Mouse (Mus musculus) testis, adult 2 months (tissue): ENCODE data around the gene Plekhg5. TPM values are rescaled to one million over a fixed set of nuclear protein-coding genes. Genes with fewer than 3 reads are reported as not detected.

Source experiments
- H3K27ac ChIP-seq: fragments of 200-500 bp; 2 replicates; pipeline ENCODE4 v1.5.1; 2012; ENCODE audit warnings: low read depth, low read length; ENCODE audit not compliant: control insufficient read depth, insufficient read depth
- H3K27me3 ChIP-seq: fragments of 200-500 bp; 2 replicates; pipeline ENCODE4 v1.6.1; 2012; ENCODE audit warnings: mild to moderate bottlenecking, low read length, moderate library complexity; ENCODE audit not compliant: control insufficient read depth, insufficient read depth
- H3K36me3 ChIP-seq: fragments of 200-500 bp; 2 replicates; pipeline ENCODE4 v1.6.1; 2012; ENCODE audit warnings: mild to moderate bottlenecking, low read length; ENCODE audit not compliant: control insufficient read depth, insufficient read depth
- H3K4me1 ChIP-seq: fragments of 200-500 bp; 2 replicates; pipeline ENCODE4 v1.6.1; 2012; ENCODE audit warnings: low read length; ENCODE audit not compliant: control insufficient read depth, insufficient read depth
- H3K4me3 ChIP-seq: fragments of 200-500 bp; 2 replicates; pipeline ENCODE4 v1.5.1; 2012; ENCODE audit warnings: low read depth, mild to moderate bottlenecking, low read length, moderate library complexity, mixed read lengths; ENCODE audit not compliant: control insufficient read depth
- CTCF ChIP-seq: fragments of 200-500 bp; IDR thresholded peaks from 2 replicates; pipeline ENCODE4 v1.5.1; 2012; ENCODE audit warnings: low read depth, mild to moderate bottlenecking, inconsistent platforms, low read length, moderate library complexity; ENCODE audit not compliant: control insufficient read depth, insufficient read depth, insufficient replicate concordance
- POLR2A ChIP-seq: fragments of 200-500 bp; IDR thresholded peaks from 2 replicates; pipeline ENCODE4 v1.6.1; 2012; ENCODE audit warnings: low read depth, mild to moderate bottlenecking, inconsistent platforms, low read length, moderate library complexity; ENCODE audit not compliant: control insufficient read depth
- polyA plus RNA-seq: library from polyadenylated mRNA; depleted of rRNA; stranded (reverse); fragments of >200 nt; gene quantifications from 2 replicates; pipeline ENCODE4 v1.2.3, GENCODE M21; 2012; rRNA removed

The Plekhg5 gene
- polyA plus RNA-seq, 1 experiment, result 8.8 TPM

DNA sequence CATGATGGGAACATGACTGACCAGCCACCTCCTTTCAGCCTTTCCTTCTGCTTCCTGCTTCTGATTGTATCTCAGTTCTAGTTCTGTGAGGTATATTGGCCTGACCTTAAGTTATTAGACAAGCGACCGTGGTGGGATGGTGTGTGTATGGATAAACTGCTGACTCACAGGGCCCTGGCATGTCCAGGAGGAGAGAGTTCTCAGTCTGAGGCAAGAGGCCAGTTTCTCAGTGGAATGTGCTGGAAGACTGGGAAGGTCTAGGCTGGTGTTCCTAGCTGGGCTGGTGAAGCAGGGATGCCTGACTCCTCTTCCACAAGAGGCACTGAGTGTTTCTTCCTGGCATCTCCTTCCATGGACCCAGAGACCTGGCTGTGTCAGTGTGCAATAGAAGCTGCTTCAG, 90.5 kb downstream of the Plekhg5 start:
- Histone ChIP-seq H3K27ac (no peak overlapping the region), H3K4me1 (peaks cover 11% of the 10 kb centered on the region), H3K27me3 (no peaks in the 10 kb centered on the region), H3K4me3 (no peak overlapping the region), H3K36me3 (no peaks in the 10 kb centered on the region)
- TF ChIP-seq CTCF, result no peak
- TF ChIP-seq POLR2A, result no peak

Other genes starting within 250 kb of the Plekhg5 start
- 13.5 and 15.4 TPM in 2 replicates for gene Camta1, start 210.6 kb upstream of the Plekhg5 start, polyA plus RNA-seq
- gene Dnajc11, start 138.8 kb upstream of the Plekhg5 start, polyA plus RNA-seq, result 28.6 and 31.2 TPM in 2 replicates
- gene Thap3, start 83.5 kb upstream of the Plekhg5 start, polyA plus RNA-seq, result 4.2 and 5.5 TPM in 2 replicates
- gene Phf13, start 76.2 kb upstream of the Plekhg5 start, polyA plus RNA-seq, result 41.8 and 43.6 TPM in 2 replicates
- 17.1 TPM in 2 replicates for gene Klhl21, start 63.7 kb upstream of the Plekhg5 start, polyA plus RNA-seq
- gene Zbtb48, start 44.8 kb upstream of the Plekhg5 start, polyA plus RNA-seq, result 18.2 and 22.4 TPM in 2 replicates
- 30.2 and 37.6 TPM in 2 replicates for gene Tas1r1, start 33.9 kb upstream of the Plekhg5 start, polyA plus RNA-seq
- 7.7 and 8.0 TPM in 2 replicates for gene Nol9, start 33.2 kb upstream of the Plekhg5 start, polyA plus RNA-seq
- gene Tnfrsf25, start 43.4 kb downstream of the Plekhg5 start, polyA plus RNA-seq, result 1.2 and 1.5 TPM in 2 replicates
- gene Espn, start 79.9 kb downstream of the Plekhg5 start, polyA plus RNA-seq, result 84.1 and 87.1 TPM in 2 replicates
- gene Hes2, start 86.4 kb downstream of the Plekhg5 start, polyA plus RNA-seq, result 0.42 and 0.73 TPM in 2 replicates
- 685 and 754 TPM in 2 replicates for gene Acot7, start 105.6 kb downstream of the Plekhg5 start, polyA plus RNA-seq
- gene Gpr153, start 201.7 kb downstream of the Plekhg5 start, polyA plus RNA-seq, result 17.2 and 18.9 TPM in 2 replicates
- 1.5 and 1.6 TPM in 2 replicates for gene Hes3, start 219.2 kb downstream of the Plekhg5 start, polyA plus RNA-seq
- gene Icmt, start 224.7 kb downstream of the Plekhg5 start, polyA plus RNA-seq, result 50.9 and 51.6 TPM in 2 replicates
- gene Rnf207, start 246.5 kb downstream of the Plekhg5 start, polyA plus RNA-seq, result 0.22 and 0.43 TPM in 2 replicates